Mouse (Mus musculus): ENCODE data around the gene Cfap73. TPM values are rescaled to one million over a fixed set of nuclear protein-coding genes. Genes with fewer than 3 reads are reported as not detected.

Gene Cfap73
- polyA plus RNA-seq, 1 experiment from 2014 or later: not detected

GRCm38 (mm10) chr5:120673626-120674025 lies 39.6 kb upstream of the Cfap73 start:
- 5% methylated on average over 12 of the region's 12 CpGs for WGBS
- peak; percentile 87 for TF ChIP-seq CTCF (IDR thresholded peaks at IDR 0.05; ENCODE audit: low read depth)
- H3K27ac ChIP-seq (ENCODE audit: low read depth): no peak overlapping the region
- no peak overlapping the region for H3K4me3 ChIP-seq (ENCODE audit: low read depth, low read length)
- no peak for ATAC-seq (ENCODE audit: insufficient read depth)
- H3K27me3 ChIP-seq (ENCODE audit: insufficient read depth, low read length): no peaks in the 10 kb centered on the region
- H3K9ac ChIP-seq: no peak overlapping the region
- H3K4me1 ChIP-seq (ENCODE audit: insufficient read depth): no peaks in the 10 kb centered on the region
- H3K36me3 ChIP-seq (ENCODE audit: insufficient read depth): no peaks in the 10 kb centered on the region
- no peaks in the 10 kb centered on the region for H3K9me3 ChIP-seq (ENCODE audit: low read depth, low read length)
- DNase-seq: peak; percentile 80
- no peak overlapping the region for H3K4me2 ChIP-seq

DNA sequence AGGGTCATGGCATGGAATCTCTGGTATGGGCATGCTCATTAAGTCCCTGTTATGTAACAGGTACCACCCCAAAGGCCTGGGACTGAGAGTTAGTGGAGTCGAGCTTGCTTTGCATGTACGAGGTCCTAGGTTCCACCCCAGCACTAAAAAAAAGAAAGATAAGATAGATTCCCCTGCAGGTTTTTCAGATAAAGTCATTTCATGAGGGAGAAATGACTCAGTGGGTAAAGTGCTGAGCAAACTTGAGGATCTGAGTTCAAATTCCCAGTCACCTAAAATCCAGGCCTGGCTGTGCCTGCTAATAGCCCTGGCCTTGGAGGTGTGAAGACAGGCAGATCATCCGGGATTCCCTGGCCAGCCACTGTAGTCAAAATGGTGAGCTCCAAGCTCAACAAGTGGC lies 37.8 kb upstream of the Cfap73 start:
- Histone ChIP-seq H3K9me3 (ENCODE audit: low read depth, low read length) (no peaks in the 10 kb centered on the region), H3K36me3 (ENCODE audit: insufficient read depth) (no peaks in the 10 kb centered on the region), H3K27me3 (ENCODE audit: insufficient read depth, low read length) (no peaks in the 10 kb centered on the region), H3K4me2 (no peak overlapping the region), H3K9ac (no peak overlapping the region), H3K4me1 (ENCODE audit: insufficient read depth) (no peaks in the 10 kb centered on the region), H3K27ac (ENCODE audit: low read depth) (no peak overlapping the region), H3K4me3 (ENCODE audit: low read depth, low read length) (no peak overlapping the region)
- ATAC-seq (ENCODE audit: insufficient read depth) (no peak), DNase-seq (no peak)
- no peak for TF ChIP-seq CTCF (IDR thresholded peaks at IDR 0.05; ENCODE audit: low read depth)
- WGBS: 70% methylated on average over 3 of the region's 3 CpGs

DNA sequence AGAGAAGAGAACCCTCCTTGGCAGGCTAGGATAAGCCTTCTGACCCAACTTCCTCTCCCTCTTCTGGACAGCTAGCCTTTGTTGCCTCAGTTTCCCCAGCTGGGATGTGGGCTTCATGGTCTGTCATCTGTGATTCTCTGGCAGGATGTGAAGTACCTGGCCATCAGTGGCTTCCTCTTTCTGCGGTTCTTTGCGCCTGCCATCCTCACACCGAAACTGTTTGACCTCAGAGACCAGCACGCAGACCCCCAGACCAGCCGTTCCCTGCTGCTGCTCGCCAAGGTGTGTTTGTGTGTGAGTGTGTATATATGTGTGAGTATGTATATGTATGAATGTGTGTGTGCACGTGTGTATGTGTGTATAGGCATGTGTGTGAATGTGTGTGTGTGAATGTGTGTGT lies 36.1 kb upstream of the Cfap73 start:
- Histone ChIP-seq H3K9me3 (ENCODE audit: low read depth, low read length) (no peaks in the 10 kb centered on the region), H3K4me1 (ENCODE audit: insufficient read depth) (no peaks in the 10 kb centered on the region), H3K27ac (ENCODE audit: low read depth) (no peak overlapping the region), H3K4me2 (no peak overlapping the region), H3K9ac (no peak overlapping the region), H3K36me3 (ENCODE audit: insufficient read depth) (no peaks in the 10 kb centered on the region), H3K27me3 (ENCODE audit: insufficient read depth, low read length) (peaks cover 3% of the 10 kb centered on the region; the same call in 1 of the 2 replicates), H3K4me3 (ENCODE audit: low read depth, low read length) (no peak overlapping the region)
- TF ChIP-seq CTCF (IDR thresholded peaks at IDR 0.05; ENCODE audit: low read depth): no peak
- WGBS: 82% methylated on average over 7 of the region's 7 CpGs
- no peak for DNase-seq
- no peak for ATAC-seq (ENCODE audit: insufficient read depth)

DNA sequence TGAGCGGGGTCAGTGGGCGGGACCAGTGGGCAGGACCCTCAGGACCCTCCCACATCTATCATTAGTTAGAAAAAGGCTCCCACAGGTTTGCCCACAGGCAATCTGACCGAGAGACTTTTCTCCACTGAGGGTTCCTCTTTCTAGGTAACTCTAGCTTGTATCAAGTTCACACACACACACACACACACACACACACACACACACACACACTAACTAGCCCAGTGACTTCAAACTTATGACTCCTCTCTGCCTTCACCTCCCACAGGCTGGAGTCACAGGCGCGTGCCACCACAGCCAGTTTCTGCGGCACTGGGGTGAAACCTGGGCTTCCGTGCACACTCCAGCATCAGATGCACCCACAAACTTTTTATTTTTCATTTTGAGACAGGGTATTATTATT lies 34.7 kb upstream of the Cfap73 start:
- no peak for ATAC-seq (ENCODE audit: insufficient read depth)

GRCm38 (mm10) chr5:120664888-120665287 lies 30.9 kb upstream of the Cfap73 start:
- no peak overlapping the region for H3K9ac ChIP-seq
- H3K27ac ChIP-seq (ENCODE audit: low read depth): no peak overlapping the region
- no peak overlapping the region for H3K4me3 ChIP-seq (ENCODE audit: low read depth, low read length)
- H3K4me2 ChIP-seq: no peak overlapping the region
- no peaks in the 10 kb centered on the region for H3K4me1 ChIP-seq (ENCODE audit: insufficient read depth)
- no peaks in the 10 kb centered on the region for H3K9me3 ChIP-seq (ENCODE audit: low read depth, low read length)
- H3K36me3 ChIP-seq (ENCODE audit: insufficient read depth): no peaks in the 10 kb centered on the region
- peaks cover 3% of the 10 kb centered on the region; the same call in 1 of the 2 replicates for H3K27me3 ChIP-seq (ENCODE audit: insufficient read depth, low read length)
- ATAC-seq (ENCODE audit: insufficient read depth) (no peak), DNase-seq (no peak)
- TF ChIP-seq CTCF (IDR thresholded peaks at IDR 0.05; ENCODE audit: low read depth): no peak
- WGBS: 45% methylated on average over 2 of the region's 2 CpGs

More for the DNA sequence above, 34.7 kb upstream of the Cfap73 start:
- H3K27me3 ChIP-seq (ENCODE audit: insufficient read depth, low read length): peaks cover 3% of the 10 kb centered on the region; the same call in 1 of the 2 replicates
- no peak overlapping the region for H3K9ac ChIP-seq
- H3K9me3 ChIP-seq (ENCODE audit: low read depth, low read length): no peaks in the 10 kb centered on the region
- H3K4me3 ChIP-seq (ENCODE audit: low read depth, low read length): no peak overlapping the region
- no peak for TF ChIP-seq CTCF (IDR thresholded peaks at IDR 0.05; ENCODE audit: low read depth)
- H3K36me3 ChIP-seq (ENCODE audit: insufficient read depth): no peaks in the 10 kb centered on the region
- DNase-seq: no peak
- no peak overlapping the region for H3K4me2 ChIP-seq
- no peaks in the 10 kb centered on the region for H3K4me1 ChIP-seq (ENCODE audit: insufficient read depth)
- no peak overlapping the region for H3K27ac ChIP-seq (ENCODE audit: low read depth)
- WGBS: 67% methylated on average over 7 of the region's 7 CpGs

DNA sequence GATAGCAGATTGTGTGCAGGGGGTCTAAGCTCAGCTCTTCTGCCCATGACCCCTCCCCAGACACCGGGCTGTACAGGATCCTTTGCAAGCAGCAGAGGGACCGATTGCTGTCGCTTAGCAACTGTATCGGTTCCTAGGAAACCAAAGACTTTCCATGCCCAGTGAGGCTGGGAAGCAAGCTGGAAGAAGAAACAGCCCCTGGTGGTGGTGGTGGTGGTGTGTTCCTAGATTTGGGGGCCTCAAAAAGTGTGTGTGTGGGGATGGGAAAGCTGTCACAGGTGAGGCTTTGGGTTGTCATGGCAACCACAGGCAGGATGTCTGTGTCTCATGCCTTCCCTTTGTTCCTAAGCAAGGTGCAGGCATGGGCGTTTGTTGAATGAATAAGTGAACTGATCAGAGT lies 26.8 kb upstream of the Cfap73 start:
- H3K9ac ChIP-seq: no peak overlapping the region
- no peak for TF ChIP-seq CTCF (IDR thresholded peaks at IDR 0.05; ENCODE audit: low read depth)
- no peaks in the 10 kb centered on the region; the same call in 1 of the 2 replicates for H3K27me3 ChIP-seq (ENCODE audit: insufficient read depth, low read length)
- ATAC-seq (ENCODE audit: insufficient read depth) (no peak), DNase-seq (no peak)
- H3K4me3 ChIP-seq (ENCODE audit: low read depth, low read length): no peak overlapping the region
- H3K4me1 ChIP-seq (ENCODE audit: insufficient read depth): no peaks in the 10 kb centered on the region
- no peak overlapping the region for H3K27ac ChIP-seq (ENCODE audit: low read depth)
- H3K36me3 ChIP-seq (ENCODE audit: insufficient read depth): no peaks in the 10 kb centered on the region
- H3K9me3 ChIP-seq (ENCODE audit: low read depth, low read length): no peaks in the 10 kb centered on the region
- WGBS: 36% methylated on average over 5 of the region's 5 CpGs
- H3K4me2 ChIP-seq: no peak overlapping the region

GRCm38 (mm10) chr5:120656281-120656751 lies 22.3 kb upstream of the Cfap73 start:
- DNase-seq (peak; percentile 30), ATAC-seq (ENCODE audit: insufficient read depth) (no peak)
- no peak for TF ChIP-seq CTCF (IDR thresholded peaks at IDR 0.05; ENCODE audit: low read depth)
- Histone ChIP-seq H3K4me2 (no peak overlapping the region), H3K9ac (no peak overlapping the region), H3K9me3 (ENCODE audit: low read depth, low read length) (no peaks in the 10 kb centered on the region), H3K27me3 (ENCODE audit: insufficient read depth, low read length) (no peaks in the 10 kb centered on the region; the same call in 1 of the 2 replicates), H3K4me1 (ENCODE audit: insufficient read depth) (no peaks in the 10 kb centered on the region), H3K27ac (ENCODE audit: low read depth) (no peak overlapping the region), H3K36me3 (ENCODE audit: insufficient read depth) (no peaks in the 10 kb centered on the region), H3K4me3 (ENCODE audit: low read depth, low read length) (no peak overlapping the region)
- 61% methylated on average over 12 of the region's 12 CpGs for WGBS

DNA sequence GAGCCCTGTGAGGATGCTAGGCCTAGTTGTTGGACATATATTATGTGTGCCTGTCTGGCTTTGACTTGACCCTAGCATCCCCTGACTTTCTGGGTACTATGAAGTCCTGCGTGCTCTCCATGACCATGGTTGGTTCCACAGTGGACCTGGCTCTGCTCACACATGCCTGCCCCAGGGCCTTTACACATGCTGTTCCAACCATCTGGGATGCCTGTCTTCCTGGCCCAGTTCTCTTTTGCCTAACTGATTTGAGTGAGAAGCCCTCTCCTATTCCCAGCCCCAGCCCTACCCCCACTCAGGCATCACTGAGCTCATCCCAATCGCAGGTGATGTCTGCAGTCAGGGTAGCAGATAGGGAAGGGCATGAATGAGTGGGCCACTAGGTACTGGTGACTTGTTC lies 19.8 kb upstream of the Cfap73 start:
- H3K27ac ChIP-seq (ENCODE audit: low read depth): no peak overlapping the region
- no peak for ATAC-seq (ENCODE audit: insufficient read depth)
- H3K4me1 ChIP-seq (ENCODE audit: insufficient read depth): no peaks in the 10 kb centered on the region
- no peak overlapping the region for H3K4me3 ChIP-seq (ENCODE audit: low read depth, low read length)
- WGBS: 90% methylated on average over 2 of the region's 2 CpGs
- no peak overlapping the region for H3K4me2 ChIP-seq
- H3K27me3 ChIP-seq (ENCODE audit: insufficient read depth, low read length): peaks cover 17% of the 10 kb centered on the region
- no peak overlapping the region for H3K9ac ChIP-seq
- no peaks in the 10 kb centered on the region for H3K36me3 ChIP-seq (ENCODE audit: insufficient read depth)
- DNase-seq: no peak
- no peak for TF ChIP-seq CTCF (IDR thresholded peaks at IDR 0.05; ENCODE audit: low read depth)
- H3K9me3 ChIP-seq (ENCODE audit: low read depth, low read length): no peaks in the 10 kb centered on the region
